Mouse (Mus musculus): Measurements from ENCODE around the gene 4930522L14Rik. TPM values are rescaled to one million over a fixed set of nuclear protein-coding genes. Genes with fewer than 3 reads are reported as not detected.
"Not testable (repeated sequence)": the region's sequence is repeated elsewhere in the genome, so short reads cannot be mapped to it uniquely, and the experiment has no call there.

The 4930522L14Rik gene
- 9.6 and 10.6 TPM in 2 replicates for polyA plus RNA-seq (2015; fragmentation: Nextera tagmentation; extraction: Ambion mirVana)

DNA sequence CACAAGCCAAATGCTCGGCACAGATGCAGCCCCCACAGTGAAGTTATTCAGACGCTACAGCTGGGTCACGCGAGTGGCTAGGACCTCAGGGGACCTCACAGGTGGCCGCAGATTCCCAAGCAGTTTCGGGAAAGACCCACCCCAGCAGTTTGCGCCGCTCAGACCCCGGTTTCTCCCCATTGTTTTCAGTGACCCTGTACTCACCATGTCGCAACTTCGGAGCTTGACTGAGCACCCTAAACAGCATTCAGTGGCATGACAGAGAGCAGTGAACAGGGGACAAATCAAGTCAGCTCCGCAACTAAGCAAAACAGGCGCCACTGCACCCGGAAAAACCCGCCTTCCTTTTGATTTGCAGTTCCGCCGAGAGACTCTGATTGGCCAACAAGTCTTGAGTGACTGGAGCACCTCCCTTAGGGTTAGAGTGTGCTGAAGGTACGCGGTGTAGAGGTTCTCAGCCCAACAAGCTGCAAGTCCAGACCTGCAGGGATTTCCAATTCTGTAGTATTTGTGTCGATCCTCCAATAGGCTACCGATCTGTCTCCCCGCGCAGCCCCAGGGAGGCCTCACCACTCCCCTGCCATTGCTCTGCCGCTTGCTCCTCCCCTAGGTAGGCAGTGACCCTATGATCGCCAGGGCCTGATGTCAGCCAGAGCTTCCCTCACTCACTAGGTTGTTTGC, at the start of gene 4930522L14Rik:
TSS of gene 4930522L14Rik (minus strand) at position 496 of the 681 bp plus-strand sequence.
- H3K4me1 ChIP-seq (replicated peaks; ENCODE audit: control insufficient read depth, insufficient read depth, low read length); H3K27me3 ChIP-seq (ENCODE audit: control insufficient read depth, insufficient read depth, low read depth, low read length); H3K9me3 ChIP-seq (ENCODE audit: control insufficient read depth, low read length); H3K36me3 ChIP-seq (ENCODE audit: control insufficient read depth, insufficient read depth, low read length): not testable (repeated sequence)
- peak; percentile 97 for ATAC-seq (ENCODE audit: low read depth)
- H3K27ac ChIP-seq (ENCODE audit: low read length): peak within 1 kb of the TSS; percentile 66
- WGBS: 0% methylated on average over 22 of the region's 25 CpGs
- H3K4me2 ChIP-seq (ENCODE audit: low read depth, low read length): peak within 1 kb of the TSS; percentile 60
- peak within 1 kb of the TSS; percentile 73 for H3K4me3 ChIP-seq (ENCODE audit: low read length)
- H3K9ac ChIP-seq (ENCODE audit: low read length): peak within 1 kb of the TSS; percentile 79

DNA sequence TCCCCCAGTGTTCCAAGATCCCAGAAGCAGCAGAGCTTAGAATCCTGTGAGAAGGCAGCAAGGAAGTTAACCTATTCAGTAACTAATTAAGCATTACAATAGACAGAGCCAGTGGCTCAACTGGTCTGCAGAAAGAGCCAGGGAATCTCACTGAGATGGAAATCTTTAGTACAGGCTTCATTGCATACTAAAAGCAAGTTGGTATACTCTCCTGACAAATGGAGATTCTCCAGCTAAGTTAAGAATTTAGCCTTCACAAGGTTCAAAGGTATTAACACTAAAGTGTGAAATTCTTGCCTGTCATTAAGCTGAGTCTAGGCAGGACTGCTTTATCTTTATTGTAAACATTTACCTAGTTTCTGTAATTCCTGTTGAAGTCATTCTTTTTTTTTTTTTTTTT, 49.8 kb upstream of the 4930522L14Rik start:
- H3K4me2 ChIP-seq (ENCODE audit: low read depth, low read length); H3K4me3 ChIP-seq (ENCODE audit: low read length); H3K27ac ChIP-seq (ENCODE audit: low read length); H3K4me1 ChIP-seq (replicated peaks; ENCODE audit: control insufficient read depth, insufficient read depth, low read length); H3K9ac ChIP-seq (ENCODE audit: low read length); H3K36me3 ChIP-seq (ENCODE audit: control insufficient read depth, insufficient read depth, low read length); H3K27me3 ChIP-seq (ENCODE audit: control insufficient read depth, insufficient read depth, low read depth, low read length); ATAC-seq (ENCODE audit: low read depth); H3K9me3 ChIP-seq (ENCODE audit: control insufficient read depth, low read length): not testable (repeated sequence)

- H3K4me3 ChIP-seq (ENCODE audit: low read length); ATAC-seq (ENCODE audit: low read depth); H3K36me3 ChIP-seq (ENCODE audit: control insufficient read depth, insufficient read depth, low read length); H3K27me3 ChIP-seq (ENCODE audit: control insufficient read depth, insufficient read depth, low read depth, low read length); H3K9ac ChIP-seq (ENCODE audit: low read length); H3K4me2 ChIP-seq (ENCODE audit: low read depth, low read length); H3K4me1 ChIP-seq (replicated peaks; ENCODE audit: control insufficient read depth, insufficient read depth, low read length); H3K27ac ChIP-seq (ENCODE audit: low read length); H3K9me3 ChIP-seq (ENCODE audit: control insufficient read depth, low read length): not testable (repeated sequence)
- 46% methylated on average over 2 of the region's 2 CpGs for WGBS
Measured at GRCm38 (mm10) chr5:109799948-109800347, 48.3 kb upstream of the 4930522L14Rik start.

- WGBS: 92% methylated on average over 3 of the region's 3 CpGs
- H3K4me2 ChIP-seq (ENCODE audit: low read depth, low read length); H3K9ac ChIP-seq (ENCODE audit: low read length); H3K9me3 ChIP-seq (ENCODE audit: control insufficient read depth, low read length); H3K27ac ChIP-seq (ENCODE audit: low read length); H3K36me3 ChIP-seq (ENCODE audit: control insufficient read depth, insufficient read depth, low read length); H3K4me3 ChIP-seq (ENCODE audit: low read length); H3K4me1 ChIP-seq (replicated peaks; ENCODE audit: control insufficient read depth, insufficient read depth, low read length); H3K27me3 ChIP-seq (ENCODE audit: control insufficient read depth, insufficient read depth, low read depth, low read length); ATAC-seq (ENCODE audit: low read depth): not testable (repeated sequence)
Measured at GRCm38 (mm10) chr5:109797017-109797416, 45.3 kb upstream of the 4930522L14Rik start.

DNA sequence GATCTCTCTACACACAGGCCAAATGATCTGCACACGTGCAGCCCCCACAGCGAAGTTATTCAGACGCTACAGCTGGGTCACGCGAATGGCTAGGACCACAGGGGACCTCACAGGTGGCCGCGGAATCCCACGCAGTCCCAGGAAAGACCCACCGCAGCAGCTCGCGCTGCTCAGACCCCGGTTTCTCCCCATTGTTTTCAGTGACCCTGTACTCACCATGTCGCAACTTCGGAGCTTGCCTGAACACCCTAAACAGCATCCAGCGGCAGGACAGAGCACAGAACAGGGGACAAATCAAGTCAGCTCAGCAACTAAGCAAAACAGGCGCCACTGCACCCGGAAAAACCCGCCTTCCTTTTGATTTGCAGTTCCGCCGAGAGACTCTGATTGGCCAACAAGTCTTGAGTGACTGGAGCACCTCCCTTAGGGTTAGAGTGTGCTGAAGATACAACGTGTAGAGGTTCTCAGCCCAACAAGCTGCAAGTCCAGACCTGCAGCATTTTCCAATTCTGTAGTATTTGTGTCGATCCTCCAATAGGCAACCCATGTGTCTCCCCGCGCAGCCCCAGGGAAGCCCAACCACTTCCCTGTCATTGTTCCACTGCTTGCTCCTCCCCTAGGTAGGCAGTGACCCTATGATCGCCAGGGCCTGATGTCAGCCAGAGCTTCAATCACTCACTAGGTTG, 44.4 kb upstream of the 4930522L14Rik start:
- not testable (repeated sequence) for H3K36me3 ChIP-seq (ENCODE audit: control insufficient read depth, insufficient read depth, low read length); H3K9me3 ChIP-seq (ENCODE audit: control insufficient read depth, low read length); H3K4me1 ChIP-seq (replicated peaks; ENCODE audit: control insufficient read depth, insufficient read depth, low read length); H3K27me3 ChIP-seq (ENCODE audit: control insufficient read depth, insufficient read depth, low read depth, low read length)
- Histone ChIP-seq H3K9ac (ENCODE audit: low read length) (peak overlapping the region; percentile 74), H3K4me2 (ENCODE audit: low read depth, low read length) (peak overlapping the region; percentile 59), H3K27ac (ENCODE audit: low read length) (peak overlapping the region; percentile 67), H3K4me3 (ENCODE audit: low read length) (peak overlapping the region; percentile 66)
- ATAC-seq (ENCODE audit: low read depth): peak; percentile 96
- WGBS: 2% methylated on average over 25 of the region's 25 CpGs

- not testable (repeated sequence) for H3K9ac ChIP-seq (ENCODE audit: low read length); H3K9me3 ChIP-seq (ENCODE audit: control insufficient read depth, low read length); H3K27me3 ChIP-seq (ENCODE audit: control insufficient read depth, insufficient read depth, low read depth, low read length); ATAC-seq (ENCODE audit: low read depth); H3K4me1 ChIP-seq (replicated peaks; ENCODE audit: control insufficient read depth, insufficient read depth, low read length); H3K27ac ChIP-seq (ENCODE audit: low read length); H3K36me3 ChIP-seq (ENCODE audit: control insufficient read depth, insufficient read depth, low read length)
- 52% methylated on average over 4 of the region's 4 CpGs for WGBS
- peak overlapping the region; percentile 60 for H3K4me2 ChIP-seq (ENCODE audit: low read depth, low read length)
- H3K4me3 ChIP-seq (ENCODE audit: low read length): peak overlapping the region; percentile 73
Measured at GRCm38 (mm10) chr5:109752073-109752780, 541 bp upstream of the 4930522L14Rik start.

DNA sequence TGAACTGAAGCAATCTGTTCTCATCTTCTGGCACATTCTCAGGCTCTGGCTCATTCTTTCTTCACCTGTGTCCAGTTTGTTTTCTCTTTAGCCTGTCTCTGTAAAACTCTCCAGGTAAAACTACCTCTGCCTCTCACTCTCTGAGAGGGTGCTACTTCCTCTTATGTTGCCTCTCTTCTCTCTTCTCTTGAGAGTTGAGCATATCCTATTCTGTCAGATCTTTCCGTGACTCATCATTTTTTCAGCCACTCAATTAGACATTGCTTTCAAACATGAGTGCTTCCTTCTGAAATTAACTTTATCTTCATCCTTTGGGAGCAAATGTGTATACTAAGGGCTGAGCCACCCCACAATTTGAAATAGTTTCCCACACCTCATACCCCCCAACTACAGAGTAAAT, 6.6 kb downstream of the 4930522L14Rik start:
- ATAC-seq (ENCODE audit: low read depth); H3K4me3 ChIP-seq (ENCODE audit: low read length); H3K36me3 ChIP-seq (ENCODE audit: control insufficient read depth, insufficient read depth, low read length); H3K9ac ChIP-seq (ENCODE audit: low read length); H3K4me1 ChIP-seq (replicated peaks; ENCODE audit: control insufficient read depth, insufficient read depth, low read length); H3K9me3 ChIP-seq (ENCODE audit: control insufficient read depth, low read length); H3K4me2 ChIP-seq (ENCODE audit: low read depth, low read length); H3K27ac ChIP-seq (ENCODE audit: low read length); H3K27me3 ChIP-seq (ENCODE audit: control insufficient read depth, insufficient read depth, low read depth, low read length): not testable (repeated sequence)
- WGBS: 97% methylated on average over 1 of the region's 1 CpGs

DNA sequence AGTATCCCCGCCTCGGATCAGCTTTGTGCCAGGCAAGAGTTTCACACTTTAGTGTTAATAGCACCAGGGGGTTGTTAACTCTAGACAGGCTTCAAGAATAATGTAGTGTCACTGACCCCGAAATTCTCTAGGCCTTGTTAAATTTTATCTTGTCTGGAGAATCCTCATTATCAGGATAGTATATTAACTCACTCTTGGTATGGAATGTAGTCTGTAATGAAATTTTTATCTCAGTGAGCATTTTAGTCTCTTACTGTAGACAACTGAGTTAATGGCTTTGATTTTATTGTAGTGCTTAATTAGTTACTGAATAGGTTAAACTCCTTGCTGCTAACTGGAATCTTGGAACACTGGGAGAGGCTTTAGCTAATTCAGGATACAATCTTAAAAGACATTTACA, 34.3 kb downstream of the 4930522L14Rik start:
- H3K4me1 ChIP-seq (replicated peaks; ENCODE audit: control insufficient read depth, insufficient read depth, low read length); H3K4me2 ChIP-seq (ENCODE audit: low read depth, low read length); ATAC-seq (ENCODE audit: low read depth); H3K27me3 ChIP-seq (ENCODE audit: control insufficient read depth, insufficient read depth, low read depth, low read length); H3K27ac ChIP-seq (ENCODE audit: low read length); H3K4me3 ChIP-seq (ENCODE audit: low read length); H3K9ac ChIP-seq (ENCODE audit: low read length); H3K36me3 ChIP-seq (ENCODE audit: control insufficient read depth, insufficient read depth, low read length); H3K9me3 ChIP-seq (ENCODE audit: control insufficient read depth, low read length): not testable (repeated sequence)
- 48% methylated on average over 3 of the region's 3 CpGs for WGBS

DNA sequence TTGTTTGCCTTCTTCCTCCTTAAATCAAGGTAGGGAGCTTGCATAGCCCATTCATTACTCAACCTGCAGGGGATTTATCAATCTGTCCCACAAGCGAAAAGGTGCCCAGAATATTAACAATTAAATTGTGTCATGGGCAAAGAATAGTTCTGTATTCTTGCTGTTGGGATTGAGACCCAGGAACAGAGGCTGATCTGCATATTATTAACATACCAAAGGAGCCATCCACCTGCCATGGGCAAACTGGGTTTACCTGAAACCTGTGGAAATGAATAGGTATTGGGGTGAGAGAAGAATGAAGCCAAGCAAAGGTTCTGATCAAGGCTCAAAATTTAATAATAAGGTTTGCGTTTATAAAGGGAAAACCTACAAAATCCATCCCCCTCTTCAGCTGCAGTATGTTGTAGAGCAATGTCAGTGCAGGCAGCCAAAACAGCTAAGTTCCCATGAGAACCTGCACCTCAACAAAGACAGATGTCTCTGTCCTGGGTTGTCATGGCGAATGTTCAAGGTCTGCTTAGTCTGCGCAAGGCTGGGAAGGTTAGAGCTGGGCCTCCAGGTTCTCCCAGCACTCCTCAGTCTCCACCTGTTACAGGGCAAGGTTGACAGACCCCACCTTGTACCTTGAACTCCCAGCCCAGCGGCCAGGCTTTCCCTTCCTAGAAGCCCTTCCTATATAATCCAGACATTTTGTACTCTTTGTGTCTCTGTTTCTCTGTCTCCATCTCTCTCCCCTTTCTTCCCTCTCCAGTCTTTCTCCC, 60.3 kb downstream of the 4930522L14Rik start:
- not testable (repeated sequence) for H3K36me3 ChIP-seq (ENCODE audit: control insufficient read depth, insufficient read depth, low read length); ATAC-seq (ENCODE audit: low read depth); H3K4me1 ChIP-seq (replicated peaks; ENCODE audit: control insufficient read depth, insufficient read depth, low read length); H3K27ac ChIP-seq (ENCODE audit: low read length); H3K27me3 ChIP-seq (ENCODE audit: control insufficient read depth, insufficient read depth, low read depth, low read length); H3K9me3 ChIP-seq (ENCODE audit: control insufficient read depth, low read length)
- 59% methylated on average over 5 of the region's 5 CpGs for WGBS
- Histone ChIP-seq H3K4me2 (ENCODE audit: low read depth, low read length) (peak overlapping the region; percentile 71), H3K9ac (ENCODE audit: low read length) (peak overlapping the region; percentile 83; the same call in 1 of the 2 replicates), H3K4me3 (ENCODE audit: low read length) (peak overlapping the region; percentile 74)
